Comparison of ENCODE assay signal across 11 mouse cellular contexts in genomic region chr11:76429556-76429955, GRCm38 (mm10). TPM values are rescaled to one million over a fixed set of nuclear protein-coding genes. Genes with fewer than 3 reads are reported as not detected.
A peak's percentile ranks its signal among the peaks of the same experiment; 100 is the strongest.
DNase-seq lines count a peak whose midpoint lies in the region; ATAC-seq and TF ChIP-seq lines count a peak whose summit lies in the region.
"Had no signal": no experiment of that assay in that cellular context is flagged by ENCODE, and none has a peak within 500 bp of the region (broad histone marks: within the 10 kb centered on the region; RNA-seq: fewer than 3 reads in every experiment).

No protein-coding gene starts in this region.

- H3K36me3 ChIP-seq in forebrain, embryonic 10.5 days (replicated peaks), result peaks cover 29% of the 10 kb centered on the region
- H3K36me3 ChIP-seq in forebrain, embryonic 16.5 days (ENCODE audit: control insufficient read depth, insufficient read depth), result no peaks in the 10 kb centered on the region
- peaks cover 5% of the 10 kb centered on the region; the same call in 1 of the 2 replicates for H3K36me3 ChIP-seq in intestine, embryonic 16.5 days (ENCODE audit: control insufficient read depth, insufficient read depth, low read length)

- no peak for TF ChIP-seq CTCF in layer of hippocampus, adult 2 months (conservative IDR thresholded peaks at IDR 0.05)
- no peak for TF ChIP-seq CTCF in olfactory bulb, adult 2 months (IDR thresholded peaks at IDR 0.05; ENCODE audit: insufficient read depth, low read depth, low read length)

- no peak overlapping the region for H3K4me2 ChIP-seq in forebrain, embryonic 16.5 days (ENCODE audit: low read length)
- no peak overlapping the region for H3K4me2 ChIP-seq in intestine, embryonic 16.5 days (ENCODE audit: low read depth, low read length)

- H3K9me3 ChIP-seq in forebrain, embryonic 10.5 days, result no peaks in the 10 kb centered on the region
- H3K9me3 ChIP-seq in forebrain, embryonic 16.5 days (ENCODE audit: control insufficient read depth, low read length), result no peaks in the 10 kb centered on the region
- no peaks in the 10 kb centered on the region for H3K9me3 ChIP-seq in intestine, embryonic 16.5 days (ENCODE audit: control insufficient read depth, low read length)

- H3K4me3 ChIP-seq in forebrain, embryonic 10.5 days, result no peak overlapping the region
- no peak overlapping the region for H3K4me3 ChIP-seq in forebrain, embryonic 16.5 days (replicated peaks; ENCODE audit: low read length)
- H3K4me3 ChIP-seq in layer of hippocampus, adult 2 months, result no peak overlapping the region
- H3K4me3 ChIP-seq in intestine, embryonic 16.5 days (ENCODE audit: low read length), result no peak overlapping the region
- H3K4me3 ChIP-seq in olfactory bulb, adult 2 months (ENCODE audit: insufficient read depth, low read depth, low read length), result no peak overlapping the region

- peak overlapping the region; percentile 81 for H3K27ac ChIP-seq in forebrain, embryonic 10.5 days
- no peak overlapping the region for H3K27ac ChIP-seq in forebrain, embryonic 16.5 days (ENCODE audit: low read length)
- peak overlapping the region; percentile 68 for H3K27ac ChIP-seq in layer of hippocampus, adult 2 months
- 0 out of 2 replicates have a peak overlapping the region, but pooled peaks have one; percentile 4 for H3K27ac ChIP-seq in intestine, embryonic 16.5 days (ENCODE audit: low read length)
- peak overlapping the region; percentile 8 for H3K27ac ChIP-seq in olfactory bulb, adult 2 months (ENCODE audit: insufficient read depth, low read depth, low read length)

- DNase-seq in forebrain, embryonic 10.5 days (ENCODE audit: extremely low spot score, low spot score), result no peak
- no peak for DNase-seq in layer of hippocampus, adult 2 months (ENCODE audit: low spot score in 2 of 2)
- no peak for DNase-seq in layer of hippocampus, adult 8-10 months (ENCODE audit: low spot score in 2 of 2)
- no peak for DNase-seq in thymus, postnatal 10 days (ENCODE audit: low spot score in 2 of 2)
- DNase-seq in layer of hippocampus, postnatal 10 days (ENCODE audit: low spot score in 2 of 2), result no peak
- DNase-seq: adrenal gland, adult 8-10 months; cerebellum, adult 8-10 months; kidney, adult 18-20 months had no signal

- no peak; the same call in 1 of the 2 replicates for ATAC-seq in forebrain, embryonic 16.5 days
- no peak for ATAC-seq in intestine, embryonic 16.5 days

- TF ChIP-seq POLR2A in olfactory bulb, adult 2 months (IDR thresholded peaks at IDR 0.05; ENCODE audit: insufficient read depth, low read depth, low read length), result no peak

- no peak overlapping the region for H3K9ac ChIP-seq in forebrain, embryonic 16.5 days (replicated peaks; ENCODE audit: low read depth, low read length)
- H3K9ac ChIP-seq in intestine, embryonic 16.5 days (ENCODE audit: low read depth, low read length), result 0 out of 2 replicates have a peak overlapping the region, but pooled peaks have one; percentile 46

- no peaks in the 10 kb centered on the region for H3K27me3 ChIP-seq in forebrain, embryonic 10.5 days (ENCODE audit: poor library complexity, severe bottlenecking)
- H3K27me3 ChIP-seq in forebrain, embryonic 16.5 days (replicated peaks; ENCODE audit: control insufficient read depth, insufficient read depth, low read length), result no peaks in the 10 kb centered on the region
- H3K27me3 ChIP-seq in intestine, embryonic 16.5 days (replicated peaks; ENCODE audit: control insufficient read depth, insufficient read depth, low read length), result no peaks in the 10 kb centered on the region

- 57% methylated on average over 7 of the region's 7 CpGs for WGBS in forebrain, embryonic 10.5 days
- WGBS in forebrain, embryonic 16.5 days, result 60% methylated on average over 7 of the region's 7 CpGs
- 58% methylated on average over 7 of the region's 7 CpGs for WGBS in intestine, embryonic 16.5 days
- 26% methylated on average over 7 of the region's 7 CpGs for WGBS in olfactory bulb, adult 2 months

- H3K4me1 ChIP-seq in forebrain, embryonic 10.5 days, result peaks cover 36% of the 10 kb centered on the region
- H3K4me1 ChIP-seq in forebrain, embryonic 16.5 days (replicated peaks; ENCODE audit: control insufficient read depth, insufficient read depth, low read length), result peaks cover 3% of the 10 kb centered on the region; the same call in 1 of the 2 replicates
- peaks cover 16% of the 10 kb centered on the region for H3K4me1 ChIP-seq in intestine, embryonic 16.5 days (ENCODE audit: control insufficient read depth, insufficient read depth, low read length)
- peaks cover 57% of the 10 kb centered on the region for H3K4me1 ChIP-seq in olfactory bulb, adult 2 months (ENCODE audit: control insufficient read depth, insufficient read depth, low read length)

RNA-seq across cellular contexts. Expression of gene Timm22, which starts 22.8 kb away (rescaled TPM):
- polyA plus RNA-seq in forebrain, embryonic 10.5 days (2016; fragmentation: Nextera tagmentation; extraction: Ambion mirVana), result 127 and 128 TPM in 2 replicates
- polyA plus RNA-seq in forebrain, embryonic 16.5 days (2015; fragmentation: Nextera tagmentation; extraction: Ambion mirVana), result 94.0 and 101 TPM in 2 replicates
- total RNA-seq in layer of hippocampus, adult 2 months (2021), result 10 to 100 TPM; 28.6 to 29.4 TPM
- 10 to 100 TPM; 24.5 to 33.1 (median 31.1) TPM for total RNA-seq in layer of hippocampus, adult 8-10 months (2022)
- polyA plus RNA-seq in intestine, embryonic 16.5 days (2015; fragmentation: Nextera tagmentation; extraction: Ambion mirVana), result 92.8 and 96.6 TPM in 2 replicates
- not detected in 2 replicates for polyA plus RNA-seq in olfactory bulb, adult 2 months (2012; ENCODE audit: insufficient read depth, insufficient read length, low replicate concordance, missing spikeins)
- total RNA-seq in layer of hippocampus, postnatal 10 days (2021), result 10 to 100 TPM; 38.1 to 39.9 TPM

RNA-seq across cellular contexts. Expression of gene Nxn, which starts 30.6 kb away (rescaled TPM):
- 55.4 and 62.3 TPM in 2 replicates for polyA plus RNA-seq in forebrain, embryonic 10.5 days (2016; fragmentation: Nextera tagmentation; extraction: Ambion mirVana)
- 14.5 and 15.6 TPM in 2 replicates for polyA plus RNA-seq in forebrain, embryonic 16.5 days (2015; fragmentation: Nextera tagmentation; extraction: Ambion mirVana)
- total RNA-seq in layer of hippocampus, adult 2 months (2021), result 10 to 100 TPM; 11.6 to 12.2 TPM
- 10 to 100 TPM in 3 of 4 experiments, 1 to 10 TPM in 1; 9.2 to 12.2 (median 10.6) TPM for total RNA-seq in layer of hippocampus, adult 8-10 months (2022)
- 20.1 and 25.7 TPM in 2 replicates for polyA plus RNA-seq in intestine, embryonic 16.5 days (2015; fragmentation: Nextera tagmentation; extraction: Ambion mirVana)
- not detected in 2 replicates for polyA plus RNA-seq in olfactory bulb, adult 2 months (2012; ENCODE audit: insufficient read depth, insufficient read length, low replicate concordance, missing spikeins)
- total RNA-seq in layer of hippocampus, postnatal 10 days (2021), result 10 to 100 TPM; 11.1 to 13.0 TPM

Comparison
In these comparisons a context has a peak if more than half of its experiments do, and no peak if none do; other contexts are left out.
1. RNA of gene Timm22, which starts 22.8 kb away (polyA plus RNA-seq): 127 to 128 TPM in forebrain, embryonic 10.5 days, 94.0 to 101 TPM in forebrain, embryonic 16.5 days and 92.8 to 96.6 TPM in intestine, embryonic 16.5 days; not detected in olfactory bulb, adult 2 months; every median in the first group is over 10 times any median in the second.